Comparison of ENCODE assay signal across 8 mouse cellular contexts in genomic region chr9:120140652-120141051, GRCm38 (mm10). TPM values are rescaled to one million over a fixed set of nuclear protein-coding genes. Genes with fewer than 3 reads are reported as not detected.
A peak's percentile ranks its signal among the peaks of the same experiment; 100 is the strongest.
DNase-seq lines count a peak whose midpoint lies in the region; ATAC-seq lines count a peak whose summit lies in the region.

No protein-coding gene starts in this region.

- no peaks in the 10 kb centered on the region for H3K9me3 ChIP-seq in limb, embryonic 11.5 days (ENCODE audit: control insufficient read depth, low read length)
- H3K9me3 ChIP-seq in midbrain, embryonic 15.5 days: no peaks in the 10 kb centered on the region

- WGBS in limb, embryonic 11.5 days: 17% methylated on average over 4 of the region's 4 CpGs
- 2% methylated on average over 4 of the region's 4 CpGs for WGBS in midbrain, embryonic 15.5 days

- DNase-seq in 3T3-L1 (ENCODE audit: low read depth, low spot score) (peak; percentile 82), adipocyte (ENCODE audit: low spot score) (peak; percentile 88)
- peak; percentile 91 for DNase-seq in embryo, embryonic 10.5 days (ENCODE audit: low spot score)
- peak; percentile 42 to 79 for DNase-seq in gastrocnemius, postnatal 4 days (ENCODE audit: low spot score in 2 of 2)
- peak; percentile 55 to 69 for DNase-seq in kidney, adult 8-10 months
- DNase-seq in limb, embryonic 11.5 days (ENCODE audit: low spot score): peak; percentile 87
- peak; percentile 36 to 56 for DNase-seq in spleen, postnatal 14 days (ENCODE audit: low spot score in 2 of 2)

- H3K4me2 ChIP-seq in limb, embryonic 11.5 days (ENCODE audit: low read depth, severe bottlenecking): no peak overlapping the region
- no peak overlapping the region for H3K4me2 ChIP-seq in midbrain, embryonic 15.5 days

- H3K9ac ChIP-seq in limb, embryonic 11.5 days (ENCODE audit: low read length): no peak overlapping the region
- no peak overlapping the region for H3K9ac ChIP-seq in midbrain, embryonic 15.5 days

- H3K27me3 ChIP-seq in limb, embryonic 11.5 days (ENCODE audit: control insufficient read depth, insufficient read depth, low read length): no peaks in the 10 kb centered on the region
- no peaks in the 10 kb centered on the region for H3K27me3 ChIP-seq in midbrain, embryonic 15.5 days (replicated peaks)

- no peaks in the 10 kb centered on the region for H3K4me1 ChIP-seq in limb, embryonic 11.5 days (ENCODE audit: control insufficient read depth, insufficient read depth, low read length)
- H3K4me1 ChIP-seq in midbrain, embryonic 15.5 days: no peaks in the 10 kb centered on the region

- ATAC-seq in limb, embryonic 11.5 days (ENCODE audit: insufficient number of reproducible peaks, low FRiP score, low TSS enrichment, low read depth): no peak
- peak; percentile 75; the same call in 1 of the 2 replicates for ATAC-seq in midbrain, embryonic 15.5 days (replicated peaks)

- H3K27ac ChIP-seq in limb, embryonic 11.5 days (replicated peaks; ENCODE audit: low read depth, low read length): no peak overlapping the region
- H3K27ac ChIP-seq in midbrain, embryonic 15.5 days: no peak overlapping the region

- H3K4me3 ChIP-seq in limb, embryonic 11.5 days (ENCODE audit: low read depth, low read length): no peak overlapping the region
- no peak overlapping the region for H3K4me3 ChIP-seq in midbrain, embryonic 15.5 days

- no peaks in the 10 kb centered on the region for H3K36me3 ChIP-seq in limb, embryonic 11.5 days (ENCODE audit: control insufficient read depth, insufficient read depth, low read length)
- no peaks in the 10 kb centered on the region for H3K36me3 ChIP-seq in midbrain, embryonic 15.5 days (replicated peaks)

RNA-seq across cellular contexts. Expression of gene Mobp, which starts 8.9 kb away (rescaled TPM):
- total RNA-seq in gastrocnemius, postnatal 4 days (2021): not detected
- polyA plus RNA-seq in limb, embryonic 11.5 days (2014; fragmentation: Nextera tagmentation; extraction: Ambion mirVana): not detected in 2 replicates
- polyA plus RNA-seq in midbrain, embryonic 15.5 days (2015; fragmentation: Nextera tagmentation; extraction: Ambion mirVana): not detected in 2 replicates

RNA-seq across cellular contexts. Expression of gene Rpsa, which starts 13.2 kb away (rescaled TPM):
- total RNA-seq in gastrocnemius, postnatal 4 days (2021): 1,000 to 10,000 TPM in 1 of 2 experiments, 100 to 1,000 TPM in 1; 833 to 1,010 TPM
- 1,600 and 1,665 TPM in 2 replicates for polyA plus RNA-seq in limb, embryonic 11.5 days (2014; fragmentation: Nextera tagmentation; extraction: Ambion mirVana)
- 917 and 949 TPM in 2 replicates for polyA plus RNA-seq in midbrain, embryonic 15.5 days (2015; fragmentation: Nextera tagmentation; extraction: Ambion mirVana)

RNA-seq across cellular contexts. Expression of gene Slc25a38, which starts 30.5 kb away (rescaled TPM):
- 10 to 100 TPM; 10.6 TPM for total RNA-seq in gastrocnemius, postnatal 4 days (2021)
- 38.7 and 40.1 TPM in 2 replicates for polyA plus RNA-seq in limb, embryonic 11.5 days (2014; fragmentation: Nextera tagmentation; extraction: Ambion mirVana)
- 41.5 and 48.3 TPM in 2 replicates for polyA plus RNA-seq in midbrain, embryonic 15.5 days (2015; fragmentation: Nextera tagmentation; extraction: Ambion mirVana)

RNA-seq across cellular contexts. Expression of gene Ccr8, which starts 48.7 kb away (rescaled TPM):
- total RNA-seq in gastrocnemius, postnatal 4 days (2021): not detected
- not detected in 2 replicates for polyA plus RNA-seq in limb, embryonic 11.5 days (2014; fragmentation: Nextera tagmentation; extraction: Ambion mirVana)
- not detected in 2 replicates for polyA plus RNA-seq in midbrain, embryonic 15.5 days (2015; fragmentation: Nextera tagmentation; extraction: Ambion mirVana)
